Mouse (Mus musculus): ENCODE measurements around the gene Olfr1392. TPM values are rescaled to one million over a fixed set of nuclear protein-coding genes. Genes with fewer than 3 reads are reported as not detected.
"Not testable (repeated sequence)": the region's sequence is repeated elsewhere in the genome, so short reads cannot be mapped to it uniquely, and the experiment has no call there.

The Olfr1392 gene
- not detected for total RNA-seq (2021)

GRCm38 (mm10) chr11:49284982-49285381, at the start of gene Olfr1392:
TSS of gene Olfr1392 (plus strand) at chr11:49285282.
- not testable (repeated sequence) for DNase-seq (ENCODE audit: extremely low spot score in 1 of 2, low spot score in 1 of 2)

GRCm38 (mm10) chr11:49235459-49236207, 49.4 kb upstream of the Olfr1392 start:
- no peak for DNase-seq (ENCODE audit: extremely low spot score in 1 of 2, low spot score in 1 of 2)

- no peak for DNase-seq (ENCODE audit: extremely low spot score in 1 of 2, low spot score in 1 of 2)
Observed at GRCm38 (mm10) chr11:49236891-49237290, 48.2 kb upstream of the Olfr1392 start.

GRCm38 (mm10) chr11:49237532-49237931, 47.5 kb upstream of the Olfr1392 start:
- no peak for DNase-seq (ENCODE audit: extremely low spot score in 1 of 2, low spot score in 1 of 2)

GRCm38 (mm10) chr11:49240310-49240709, 44.8 kb upstream of the Olfr1392 start:
- DNase-seq (ENCODE audit: extremely low spot score in 1 of 2, low spot score in 1 of 2) = no peak

- no peak for DNase-seq (ENCODE audit: extremely low spot score in 1 of 2, low spot score in 1 of 2)
Observed at GRCm38 (mm10) chr11:49240874-49241273, 44.2 kb upstream of the Olfr1392 start.

GRCm38 (mm10) chr11:49241471-49241870, 43.6 kb upstream of the Olfr1392 start:
- no peak for DNase-seq (ENCODE audit: extremely low spot score in 1 of 2, low spot score in 1 of 2)

- no peak for DNase-seq (ENCODE audit: extremely low spot score in 1 of 2, low spot score in 1 of 2)
Observed at GRCm38 (mm10) chr11:49242944-49243626, 42.0 kb upstream of the Olfr1392 start.

- DNase-seq (ENCODE audit: extremely low spot score in 1 of 2, low spot score in 1 of 2) = peak; percentile 78 to 90
Observed at GRCm38 (mm10) chr11:49243727-49244594, 41.1 kb upstream of the Olfr1392 start, which contains the start of gene Mgat1. TSS of gene Mgat1 (plus strand) at chr11:49244191.

GRCm38 (mm10) chr11:49244595-49244930, 40.5 kb upstream of the Olfr1392 start:
- DNase-seq (ENCODE audit: extremely low spot score in 1 of 2, low spot score in 1 of 2) = no peak

GRCm38 (mm10) chr11:49245176-49245575, 39.9 kb upstream of the Olfr1392 start:
- no peak for DNase-seq (ENCODE audit: extremely low spot score in 1 of 2, low spot score in 1 of 2)

GRCm38 (mm10) chr11:49245634-49246415, 39.3 kb upstream of the Olfr1392 start:
- no peak for DNase-seq (ENCODE audit: extremely low spot score in 1 of 2, low spot score in 1 of 2)

GRCm38 (mm10) chr11:49246523-49246922, 38.6 kb upstream of the Olfr1392 start:
- DNase-seq (ENCODE audit: extremely low spot score in 1 of 2, low spot score in 1 of 2) = no peak

GRCm38 (mm10) chr11:49247255-49247654, 37.8 kb upstream of the Olfr1392 start:
- DNase-seq (ENCODE audit: extremely low spot score in 1 of 2, low spot score in 1 of 2) = no peak

GRCm38 (mm10) chr11:49248226-49248973, 36.7 kb upstream of the Olfr1392 start:
- no peak for DNase-seq (ENCODE audit: extremely low spot score in 1 of 2, low spot score in 1 of 2)

- no peak for DNase-seq (ENCODE audit: extremely low spot score in 1 of 2, low spot score in 1 of 2)
Observed at GRCm38 (mm10) chr11:49248974-49249700, 35.9 kb upstream of the Olfr1392 start.

GRCm38 (mm10) chr11:49249811-49250421, 35.2 kb upstream of the Olfr1392 start:
- DNase-seq (ENCODE audit: extremely low spot score in 1 of 2, low spot score in 1 of 2) = no peak
